Mouse (Mus musculus) fibroblast of lung, adult 2 months (primary cell): ENCODE data around the gene Palm3.

Experiments
- DNase-seq: peaks from one replicate; pipeline ENCODE4 v3.0.0-alpha.2; 2011; ENCODE audit warnings: low read depth

Gene Palm3

DNA sequence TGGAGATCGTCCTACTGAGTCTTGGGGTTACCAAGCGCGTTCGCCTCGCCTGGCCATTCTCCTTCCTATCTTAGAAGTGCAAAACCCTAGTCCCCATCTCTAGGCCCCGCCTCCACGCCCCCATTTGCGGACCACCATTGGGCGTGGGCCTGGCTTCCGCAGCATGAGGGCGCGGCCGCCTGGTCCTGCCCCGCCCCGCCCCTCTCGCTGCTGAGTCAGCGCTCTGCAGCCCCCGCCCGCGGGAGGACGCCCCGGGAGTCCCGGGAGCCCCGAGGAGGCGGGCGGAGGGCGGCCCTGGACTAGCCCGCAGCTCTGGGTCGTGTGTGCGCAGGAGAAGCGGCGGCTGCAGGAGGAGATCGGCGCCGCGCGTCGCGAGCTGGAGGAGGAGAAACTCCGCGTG lies 4.6 kb downstream of the Palm3 start:
- DNase-seq, result no peak

DNA sequence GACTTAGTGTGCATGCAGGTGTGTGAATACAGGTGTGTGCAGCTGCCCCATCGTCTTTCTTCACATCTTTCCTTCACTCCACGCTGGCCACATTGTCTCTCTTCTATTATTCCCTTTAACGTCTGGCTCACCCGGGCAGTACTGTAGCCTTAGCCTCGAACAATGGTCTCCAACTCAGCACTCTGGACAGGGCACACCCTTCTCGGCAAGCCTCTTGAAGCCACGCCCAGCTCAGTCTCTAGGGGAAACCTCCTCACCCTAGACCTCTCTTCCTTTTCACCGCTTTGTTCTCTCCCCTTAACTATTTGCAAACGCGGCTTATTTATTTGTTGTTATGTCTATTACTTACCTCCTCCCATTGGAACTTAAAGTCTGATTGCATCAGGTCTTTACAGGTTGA lies 6.2 kb downstream of the Palm3 start:
- DNase-seq, result no peak

DNA sequence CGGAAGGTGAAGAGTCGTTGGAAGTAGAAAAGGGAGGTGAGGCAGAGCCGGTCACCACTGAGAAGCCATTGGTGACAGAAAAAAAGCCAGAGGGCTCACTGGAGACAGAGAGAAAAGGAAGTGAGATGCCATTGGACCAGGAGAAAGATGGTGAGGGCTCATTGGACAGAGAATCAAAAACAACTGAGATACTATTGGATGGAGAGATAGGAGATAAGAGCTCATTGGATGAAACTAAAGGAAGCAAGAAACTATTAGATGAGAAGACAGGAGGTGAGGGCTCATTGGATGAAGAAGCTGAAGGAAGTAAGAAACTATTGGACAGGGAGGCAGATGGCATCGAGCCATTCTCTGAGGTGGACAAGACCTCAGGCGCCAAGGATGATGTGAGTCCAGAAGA lies 8.0 kb downstream of the Palm3 start:
- no peak for DNase-seq

DNA sequence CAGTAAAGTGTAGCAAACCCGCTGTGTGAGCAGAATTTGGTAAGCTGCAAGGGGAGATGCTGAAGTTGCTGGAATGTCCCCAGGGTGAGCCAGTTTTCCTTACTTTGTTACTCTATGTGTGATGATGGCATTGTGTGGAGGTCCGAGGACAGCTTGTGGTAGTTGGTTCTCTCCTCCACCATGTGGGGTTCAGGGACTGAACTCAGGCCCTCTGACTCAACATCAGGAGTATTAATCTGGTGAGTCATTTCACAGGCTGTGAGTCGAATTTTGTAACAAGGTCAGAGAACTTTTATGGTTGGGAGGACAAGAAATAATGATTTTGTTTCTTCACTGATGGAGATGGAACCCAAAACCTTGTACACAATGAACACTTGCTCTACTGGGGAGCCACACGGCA lies 11.5 kb downstream of the Palm3 start:
- DNase-seq, result peak; percentile 62

DNA sequence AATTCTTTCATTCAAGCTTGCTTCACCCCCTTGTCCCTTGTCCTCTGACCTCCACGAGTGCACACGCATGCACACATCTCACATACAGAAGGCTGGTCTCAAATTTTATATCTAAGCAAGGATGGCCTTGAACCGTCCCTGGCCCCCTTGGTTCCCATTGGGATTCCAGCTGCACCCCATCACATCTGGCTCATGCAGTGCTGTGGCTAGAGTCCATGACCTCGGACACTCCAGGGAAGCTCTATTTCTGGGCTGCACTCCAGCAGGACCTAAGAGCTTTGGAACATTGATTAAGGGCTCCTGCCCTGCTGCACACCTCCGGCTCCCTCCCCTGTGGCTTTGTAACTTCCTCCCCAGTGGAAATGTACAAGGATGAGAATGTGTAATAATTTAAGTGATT lies 16.7 kb downstream of the Palm3 start:
- no peak for DNase-seq

DNA sequence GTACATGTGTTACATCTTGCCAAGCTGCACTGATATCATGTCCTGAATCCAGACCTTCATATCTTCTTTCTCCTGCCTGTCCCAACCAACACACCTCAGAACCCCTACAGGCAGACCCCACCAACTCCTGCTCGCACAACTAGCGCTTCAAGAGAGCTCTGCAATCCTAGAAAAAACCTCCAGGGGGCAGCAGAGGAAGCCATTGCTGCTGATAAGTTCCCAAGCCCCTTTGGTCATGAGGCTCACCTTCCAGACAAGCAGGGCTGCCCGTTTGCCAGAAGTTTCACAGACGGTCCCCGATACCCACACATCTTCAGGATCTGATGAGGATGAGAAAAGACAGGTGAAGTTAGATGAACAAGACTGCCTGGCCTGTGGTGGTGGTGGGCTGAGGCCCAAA lies 17.8 kb downstream of the Palm3 start:
- peak; percentile 44 for DNase-seq

DNA sequence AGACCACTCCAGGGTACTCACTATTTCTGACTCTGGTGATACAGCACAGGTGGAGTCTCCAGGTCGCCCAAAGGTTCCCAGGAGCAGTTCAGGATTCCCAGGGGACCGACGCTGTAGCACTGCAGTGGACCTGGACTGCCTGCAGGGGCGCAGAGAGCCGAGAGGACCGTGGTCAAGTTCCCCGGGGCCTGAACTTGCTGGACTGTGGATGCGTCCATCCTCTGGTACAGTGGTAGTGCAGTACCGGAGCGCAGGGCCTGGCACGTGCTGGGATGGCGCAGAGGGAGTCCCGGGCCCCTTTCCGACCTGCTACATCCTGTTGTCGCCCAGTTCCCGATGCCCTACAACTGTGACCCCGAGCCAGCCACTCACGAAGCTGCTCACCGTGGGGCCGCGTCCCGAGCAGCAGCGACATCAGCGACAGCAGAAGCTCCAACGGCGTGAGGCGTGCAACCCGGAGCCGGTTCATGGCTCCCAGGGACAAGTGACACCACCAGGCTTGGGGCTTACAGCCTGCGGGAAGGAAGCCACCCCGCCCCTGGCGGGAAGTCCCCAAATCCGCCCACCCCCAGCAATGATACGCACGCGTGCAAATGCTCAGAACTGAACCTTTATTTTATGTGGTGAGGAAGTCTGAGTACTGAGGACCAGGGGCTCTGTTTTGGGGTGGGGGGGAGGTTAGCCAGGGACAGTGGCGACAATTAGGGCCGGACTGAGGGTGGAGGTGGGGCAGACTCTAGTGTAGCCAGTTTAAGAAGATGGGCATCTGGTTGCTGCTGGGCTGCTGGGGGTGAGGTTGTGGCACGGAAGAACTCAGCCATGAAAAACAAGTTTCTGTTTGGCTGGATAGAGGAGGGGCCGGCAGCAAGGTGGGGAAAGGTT lies 21.0 kb downstream of the Palm3 start, which contains the start of gene Il27ra:
TSS of gene Il27ra (minus strand) at position 524 of the 882 bp plus-strand sequence.
- no peak for DNase-seq

DNA sequence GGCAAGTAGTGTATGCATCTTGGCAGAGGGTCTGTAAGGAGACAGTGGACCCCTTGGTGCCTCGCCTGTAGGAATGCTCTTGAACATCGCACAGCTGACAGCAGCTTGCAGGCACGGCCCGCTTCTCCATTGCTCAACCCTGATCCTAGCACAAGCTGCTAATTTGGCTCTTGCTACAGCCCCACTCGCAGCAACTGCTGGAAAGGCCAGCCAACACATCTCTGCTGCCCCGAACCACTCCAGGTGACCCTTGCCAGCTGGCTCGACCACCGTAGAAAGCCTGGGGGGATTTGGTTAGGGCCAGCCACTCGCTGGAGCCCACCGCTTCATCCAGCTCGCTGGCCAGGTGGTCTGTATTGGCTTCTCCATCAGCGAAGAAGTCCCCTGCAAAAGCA lies 21.7 kb downstream of the Palm3 start:
- no peak for DNase-seq

DNA sequence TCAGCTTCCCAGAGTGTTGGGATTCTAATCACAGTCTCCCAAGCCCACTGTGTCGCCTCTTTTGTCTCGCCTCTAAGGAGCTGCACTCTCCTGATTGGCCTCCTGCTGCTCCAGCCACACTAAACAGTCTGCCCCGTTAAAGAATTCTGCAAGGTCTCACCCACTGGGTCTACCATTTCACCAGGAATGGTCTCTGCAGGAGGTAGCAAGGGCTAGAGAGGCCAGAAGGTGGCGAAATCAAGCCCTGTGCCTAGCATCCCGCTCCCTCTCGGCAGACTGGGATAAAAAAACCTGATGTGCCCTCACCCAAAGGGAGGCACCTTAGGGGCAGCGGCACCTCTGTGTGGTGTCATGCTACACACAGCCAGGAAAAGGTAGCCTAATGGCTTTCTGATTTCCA lies 22.8 kb downstream of the Palm3 start:
- DNase-seq, result no peak

DNA sequence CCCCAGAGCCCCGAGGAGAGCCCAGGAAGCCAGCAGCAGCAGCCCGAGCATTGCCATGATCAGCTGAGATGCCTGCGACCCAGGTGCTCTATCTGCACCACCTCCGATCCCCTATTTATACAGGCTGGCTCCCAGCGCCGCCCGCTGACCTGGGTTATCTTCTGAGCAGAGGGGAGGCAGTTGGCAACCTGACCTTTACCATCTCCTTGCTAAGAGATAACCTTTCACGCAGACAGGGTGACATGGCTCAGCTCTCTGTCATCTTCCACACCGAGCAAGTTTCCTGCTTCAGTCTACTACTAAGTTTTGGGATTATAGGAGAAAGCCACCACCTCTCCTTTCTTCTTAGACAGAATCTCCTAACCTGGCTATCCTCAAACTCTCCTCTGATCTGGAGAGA lies 23.6 kb downstream of the Palm3 start, which contains the start of gene Rln3:
TSS of gene Rln3 (minus strand) at position 101 of the 400 bp plus-strand sequence.
- no peak for DNase-seq

DNA sequence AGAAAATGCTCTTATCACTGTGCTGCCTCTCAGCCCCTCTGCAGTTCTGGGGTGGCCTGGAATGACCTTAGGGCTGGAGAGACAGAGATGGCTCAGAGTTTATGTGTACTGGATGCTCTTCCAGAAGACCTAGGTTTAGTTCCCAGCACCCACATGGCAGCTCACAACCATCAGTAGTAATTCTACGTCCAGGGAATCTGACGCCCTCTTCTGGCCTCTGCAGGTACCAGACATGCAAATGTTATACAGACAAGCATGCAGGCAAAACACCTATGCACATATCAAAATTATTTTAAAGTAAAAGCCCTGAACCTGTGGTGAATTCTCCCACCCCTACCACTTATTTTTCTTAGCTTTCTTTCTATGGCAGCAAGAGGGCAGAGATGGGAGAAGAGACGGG lies 25.2 kb downstream of the Palm3 start:
- no peak for DNase-seq

DNA sequence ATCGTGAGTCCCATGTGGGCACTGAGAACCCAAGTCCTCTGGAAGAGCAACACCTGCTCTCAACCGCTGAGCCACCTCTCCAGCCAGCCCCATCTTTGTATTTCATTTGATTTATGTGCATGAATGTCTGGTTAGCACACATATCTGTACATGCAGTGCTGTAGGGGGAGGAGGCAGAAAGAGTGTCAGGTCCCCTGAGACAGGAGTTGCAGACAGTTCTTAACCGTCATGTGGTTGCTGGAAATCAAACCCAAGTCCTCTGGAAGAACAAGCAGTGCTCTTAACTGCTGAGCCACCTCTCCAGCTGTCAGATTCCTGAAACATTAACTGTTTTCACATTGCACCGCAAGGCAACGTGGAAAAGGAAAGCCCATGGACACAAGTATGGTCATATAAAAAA lies 26.9 kb downstream of the Palm3 start:
- no peak for DNase-seq

DNA sequence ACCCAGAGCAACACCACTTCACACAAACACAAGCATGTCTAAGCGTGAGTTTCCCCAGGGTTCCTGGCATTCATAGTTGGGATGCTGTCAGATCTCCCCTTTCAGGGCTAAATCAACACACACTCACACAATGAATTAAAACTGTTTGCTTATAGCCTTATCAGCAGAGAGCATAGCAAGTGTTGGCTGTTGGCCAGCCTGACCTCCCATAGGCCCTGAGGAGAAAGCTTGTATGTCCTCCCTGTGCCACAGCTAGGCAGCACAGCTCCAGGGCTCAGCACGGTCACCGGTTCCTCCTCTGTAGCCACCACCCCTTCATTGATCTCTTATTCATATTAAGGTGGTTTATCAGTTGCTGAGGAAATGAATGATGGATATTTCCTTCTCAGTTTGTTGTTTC lies 31.5 kb downstream of the Palm3 start:
- no peak for DNase-seq

DNA sequence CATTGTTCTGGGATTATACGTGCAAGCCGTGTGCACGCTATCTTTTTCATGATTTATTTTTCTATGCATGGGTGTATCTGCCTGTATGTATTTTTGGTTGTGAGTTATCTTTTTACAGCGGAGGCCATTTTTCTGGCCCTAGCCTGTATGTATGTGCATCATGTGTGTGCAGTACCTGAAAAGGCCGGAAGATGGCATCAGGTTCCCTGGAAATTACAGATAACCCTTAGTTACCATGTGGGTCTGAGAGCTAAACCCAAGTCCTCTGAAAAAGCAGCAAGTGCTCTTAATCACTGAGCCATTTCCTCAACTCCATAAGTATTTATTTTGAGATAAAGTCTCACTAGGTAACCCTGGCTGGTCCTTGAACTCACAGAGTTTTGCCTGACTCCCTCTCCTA lies 32.0 kb downstream of the Palm3 start:
- no peak for DNase-seq

DNA sequence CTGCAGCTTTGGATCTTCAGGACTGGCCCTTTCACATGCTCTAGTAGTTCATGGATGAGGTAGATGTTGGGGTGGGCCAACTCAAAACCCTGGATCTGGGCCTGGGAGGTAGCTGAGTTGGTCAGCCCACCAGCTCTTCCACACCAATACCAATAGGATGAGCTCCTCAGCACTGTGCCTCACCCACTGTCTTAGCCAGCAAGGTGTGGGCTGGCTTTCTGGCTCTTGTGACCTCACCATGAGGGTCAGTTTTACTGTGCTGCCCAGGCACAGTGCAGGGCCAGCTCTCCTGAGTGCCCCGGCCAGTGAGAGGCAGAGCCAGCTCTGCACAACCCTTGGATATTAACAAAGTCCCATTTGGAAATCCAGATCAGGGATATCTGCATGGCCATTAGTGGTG lies 36.6 kb downstream of the Palm3 start:
- no peak for DNase-seq

DNA sequence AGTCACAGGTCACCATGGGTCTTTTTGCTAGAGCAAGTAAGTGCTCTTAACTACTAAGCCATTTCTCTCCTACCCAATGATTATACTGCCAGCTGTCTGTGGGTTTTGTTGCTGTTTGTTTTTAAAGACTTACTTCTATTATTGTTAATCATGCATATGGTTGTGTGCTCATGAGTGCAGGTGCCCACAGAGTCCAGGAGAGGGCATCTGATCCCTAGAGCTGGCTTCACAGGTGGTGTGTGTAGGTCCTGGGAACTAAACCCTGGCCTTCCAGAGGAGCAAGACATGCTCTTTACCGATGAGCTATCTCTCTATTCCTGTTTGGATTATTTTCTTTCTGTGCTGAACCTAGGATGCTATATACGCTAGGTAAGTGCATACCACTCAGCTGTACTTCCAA lies 38.0 kb downstream of the Palm3 start:
- no peak for DNase-seq

DNA sequence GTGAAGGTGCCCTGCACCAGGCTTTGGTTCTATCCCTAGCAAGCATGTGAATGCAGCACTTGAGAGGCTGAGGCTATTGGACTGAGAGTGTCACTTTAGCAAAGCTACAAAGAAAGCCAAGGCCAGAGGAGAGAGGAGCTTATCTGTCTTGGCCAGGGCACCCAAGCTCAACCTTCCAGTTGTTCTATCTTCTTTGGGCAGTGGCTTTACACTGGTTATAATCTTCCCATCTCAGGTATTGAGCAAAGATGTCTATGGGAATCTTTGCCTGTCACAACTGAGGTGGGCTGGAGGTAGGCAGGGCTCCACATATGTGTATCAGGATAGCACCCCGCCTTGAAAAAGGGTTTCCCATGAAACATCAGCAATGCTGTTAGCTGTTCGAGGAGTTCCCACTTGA lies 39.0 kb downstream of the Palm3 start:
- no peak for DNase-seq

DNA sequence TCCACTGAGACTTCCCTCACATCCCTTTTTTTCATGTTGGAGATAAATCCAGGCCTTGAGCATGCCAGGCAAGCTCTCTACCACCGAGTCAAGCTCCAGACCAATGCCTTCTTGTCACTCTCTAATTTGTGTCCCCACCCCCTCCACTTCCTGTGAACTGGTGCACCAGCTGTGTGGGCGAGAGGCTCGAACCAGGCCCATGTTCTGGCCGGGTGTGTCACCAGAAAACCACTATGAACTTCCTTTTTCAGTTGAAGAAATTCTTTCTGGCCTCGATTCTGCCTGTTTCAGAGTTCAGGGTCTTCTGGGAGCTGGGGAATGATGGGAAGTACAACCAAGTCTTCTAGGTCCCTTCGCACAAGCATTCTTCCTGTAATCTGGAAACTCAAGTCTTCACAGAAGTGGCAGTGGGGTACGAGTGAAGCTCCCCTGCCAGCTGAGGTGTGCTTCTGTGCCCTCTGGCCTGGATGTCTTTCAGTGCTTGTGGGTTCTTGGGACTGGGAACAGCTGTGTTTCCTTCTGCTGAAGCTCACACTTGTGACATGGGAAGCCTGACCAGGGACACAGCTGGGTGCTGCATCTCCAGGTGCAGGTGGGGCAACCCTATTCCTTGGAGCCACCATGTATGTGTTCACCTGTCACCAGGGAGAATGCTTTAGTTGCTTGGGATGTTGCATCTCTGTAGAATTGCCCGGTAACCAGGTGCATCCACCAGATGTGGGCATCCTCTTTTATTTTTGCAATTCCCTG lies 42.8 kb downstream of the Palm3 start:
- no peak for DNase-seq

DNA sequence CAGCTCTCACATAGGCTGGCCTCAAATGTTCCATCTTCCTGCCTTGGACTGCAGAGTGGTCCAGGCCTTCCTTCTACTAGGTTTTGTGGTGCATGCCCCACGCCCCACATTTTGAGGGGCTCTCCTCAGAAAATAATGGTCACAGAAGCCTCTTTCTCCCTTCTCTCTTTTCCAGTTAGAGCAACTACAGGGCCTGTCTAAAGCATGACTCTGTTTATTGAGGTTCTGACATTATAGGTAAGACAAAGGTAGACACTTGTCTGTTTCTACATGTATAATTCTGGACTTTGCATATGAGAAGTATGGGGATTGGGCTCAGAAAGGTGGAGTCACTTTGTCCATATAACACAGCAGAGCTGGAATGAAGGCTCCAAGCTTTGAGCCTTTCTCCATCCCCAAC lies 43.8 kb downstream of the Palm3 start, which contains the start of gene Gm10643:
TSS of gene Gm10643 (minus strand) at position 101 of the 400 bp plus-strand sequence.
- DNase-seq, result no peak

DNA sequence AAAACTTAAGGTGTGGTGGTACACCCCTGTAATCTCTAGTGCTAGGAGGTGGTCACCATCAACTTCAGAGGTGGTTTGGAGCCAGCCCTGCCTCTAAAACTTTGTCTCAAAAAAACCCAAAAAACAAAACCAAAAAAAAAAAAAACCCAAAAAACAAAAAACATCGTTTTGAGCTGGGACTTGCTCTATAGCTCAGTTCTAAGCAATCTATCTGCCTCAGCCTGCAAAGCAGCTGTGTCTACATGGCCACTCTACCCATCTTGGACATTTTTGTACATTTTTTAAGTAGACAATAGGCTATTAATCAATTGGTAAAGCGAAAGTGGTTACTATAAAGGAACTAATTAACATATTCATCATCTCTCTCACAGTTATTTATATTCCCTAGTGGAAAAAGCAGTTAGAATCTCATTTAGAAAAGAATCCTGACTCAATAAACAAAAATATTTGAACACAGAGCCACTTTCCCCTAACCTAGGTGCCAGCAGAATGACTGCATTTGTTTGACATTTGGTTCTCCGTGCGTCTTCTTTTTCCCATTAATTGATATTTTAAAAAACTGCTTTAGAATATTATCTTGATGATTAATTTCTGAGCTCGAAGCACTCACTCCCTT lies 44.3 kb downstream of the Palm3 start:
- DNase-seq, result no peak

DNA sequence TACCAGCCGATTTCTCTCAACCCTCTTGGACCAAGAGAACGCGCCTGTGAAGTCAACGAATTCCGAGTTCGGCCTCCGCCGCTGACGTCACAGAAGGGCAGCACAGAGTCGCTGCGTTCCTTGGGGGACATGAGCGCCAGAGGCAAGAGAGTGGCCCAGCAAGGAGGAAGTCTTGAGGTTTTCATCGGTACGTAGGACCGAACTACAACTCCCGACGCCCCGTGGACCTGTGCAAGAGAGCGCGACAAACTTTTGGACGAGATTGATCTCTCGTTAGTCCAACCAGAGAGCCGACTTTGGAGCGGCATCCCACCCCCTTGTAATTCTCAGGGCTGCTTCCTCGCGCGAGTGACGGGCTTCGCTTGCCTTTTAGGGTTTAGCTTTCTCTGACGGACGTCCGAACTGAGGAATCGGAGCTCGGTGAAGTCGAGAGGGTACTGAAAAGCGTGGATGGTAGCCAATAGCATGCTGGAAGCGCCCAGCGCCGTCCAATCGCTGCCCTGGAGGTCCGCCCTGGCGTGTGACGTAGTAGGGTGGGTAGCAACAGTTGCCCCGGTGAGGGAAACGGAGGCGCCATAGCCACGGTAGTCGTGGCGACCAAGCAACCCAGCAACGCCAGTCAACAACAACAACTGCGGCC lies 45.1 kb downstream of the Palm3 start, which contains the start of gene Rfx1:
TSS of gene Rfx1 (plus strand) at position 544 of the 640 bp plus-strand sequence.
- peak; percentile 100 for DNase-seq

DNA sequence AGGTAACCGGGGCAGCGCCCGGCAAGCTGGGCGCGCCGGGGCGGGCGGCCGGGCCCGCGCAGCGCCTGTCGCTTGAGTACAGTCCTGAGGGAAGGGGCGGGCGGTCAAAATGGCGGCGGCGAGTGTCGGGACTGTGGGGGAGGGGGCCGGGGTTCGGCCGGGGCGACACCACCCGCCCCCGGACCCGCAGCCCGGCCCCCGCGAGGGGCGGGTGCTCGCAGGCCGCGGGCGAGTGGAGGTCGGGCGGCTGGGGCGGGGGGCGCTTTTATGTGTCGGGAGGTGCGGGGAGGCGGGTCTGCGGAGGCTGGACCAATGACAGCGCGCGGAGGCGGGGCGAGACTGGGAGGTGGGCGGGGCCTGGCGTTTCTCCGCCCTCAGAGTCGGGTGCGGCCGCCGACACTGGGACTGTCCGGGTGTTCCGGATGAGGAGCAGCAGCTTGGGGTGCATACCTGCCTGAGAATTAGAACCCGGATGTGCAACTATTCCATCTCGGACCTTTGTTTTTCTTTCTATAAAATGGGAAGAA lies 45.8 kb downstream of the Palm3 start:
- DNase-seq, result peak; percentile 56
